Mouse (Mus musculus): ENCODE results near the gene Slco1a6.

Slco1a6 gene

GRCm38 (mm10) chr6:142040306-142041175 is 167.8 kb downstream of the Slco1a6 start:
- DNase-seq (ENCODE audit: extremely low read depth, low read depth): peak; percentile 7

GRCm38 (mm10) chr6:142035771-142036170 is 172.6 kb downstream of the Slco1a6 start:
- no peak for DNase-seq (ENCODE audit: extremely low read depth, low read depth)
